Mouse (Mus musculus) frontal cortex, adult (tissue): ENCODE results near the gene Shq1.
A peak's percentile ranks its signal among the peaks of the same experiment; 100 is the strongest.

Source experiments
- ATAC-seq: cut with Nextera tagmentation; 2 replicates; pipeline ENCODE4 v1.9.2; 2017; ENCODE audit warnings: mild to moderate bottlenecking, moderate library complexity, mixed read lengths; ENCODE audit not compliant: low TSS enrichment

The Shq1 gene

GRCm38 (mm10) chr6:100670880-100671344 is at the start of gene Shq1:
Gene Shq1 (minus strand): TSS chr6:100671157.
- peak; percentile 99 for ATAC-seq

- no peak for ATAC-seq
Observed at GRCm38 (mm10) chr6:100720098-100720501, 49.1 kb upstream of the Shq1 start.

- no peak for ATAC-seq
Observed at GRCm38 (mm10) chr6:100716817-100717216, 45.9 kb upstream of the Shq1 start.

GRCm38 (mm10) chr6:100716152-100716551 is 45.2 kb upstream of the Shq1 start:
- ATAC-seq: no peak

GRCm38 (mm10) chr6:100715296-100715828 is 44.4 kb upstream of the Shq1 start:
- ATAC-seq: no peak

GRCm38 (mm10) chr6:100710866-100711265 is 39.9 kb upstream of the Shq1 start:
- no peak for ATAC-seq

GRCm38 (mm10) chr6:100710170-100710569 is 39.2 kb upstream of the Shq1 start:
- no peak for ATAC-seq

GRCm38 (mm10) chr6:100709483-100709882 is 38.5 kb upstream of the Shq1 start:
- ATAC-seq: no peak

- ATAC-seq: no peak
Observed at GRCm38 (mm10) chr6:100708996-100709395, 38.0 kb upstream of the Shq1 start.

- no peak for ATAC-seq
Observed at GRCm38 (mm10) chr6:100708248-100708647, 37.3 kb upstream of the Shq1 start.

- ATAC-seq: no peak
Observed at GRCm38 (mm10) chr6:100707557-100707956, 36.6 kb upstream of the Shq1 start.

GRCm38 (mm10) chr6:100706861-100707260 is 35.9 kb upstream of the Shq1 start:
- ATAC-seq: no peak

GRCm38 (mm10) chr6:100705366-100705811 is 34.4 kb upstream of the Shq1 start:
- ATAC-seq: peak; percentile 36; the same call in 1 of the 2 replicates

GRCm38 (mm10) chr6:100704574-100705365 is 33.8 kb upstream of the Shq1 start, which contains the start of gene Gxylt2:
Gene Gxylt2 (plus strand): TSS chr6:100704734.
- ATAC-seq: peak; percentile 89

- ATAC-seq: no peak
Observed at GRCm38 (mm10) chr6:100704197-100704573, 33.2 kb upstream of the Shq1 start.

GRCm38 (mm10) chr6:100700774-100701173 is 29.8 kb upstream of the Shq1 start:
- ATAC-seq: peak; percentile 31

- no peak for ATAC-seq
Observed at GRCm38 (mm10) chr6:100699986-100700385, 29.0 kb upstream of the Shq1 start.

GRCm38 (mm10) chr6:100686341-100686740 is 15.4 kb upstream of the Shq1 start:
- ATAC-seq: no peak

GRCm38 (mm10) chr6:100678636-100679035 is 7.7 kb upstream of the Shq1 start:
- no peak for ATAC-seq

GRCm38 (mm10) chr6:100676461-100676860 is 5.5 kb upstream of the Shq1 start:
- no peak for ATAC-seq

GRCm38 (mm10) chr6:100674974-100675373 is 4.0 kb upstream of the Shq1 start:
- ATAC-seq: no peak

GRCm38 (mm10) chr6:100671401-100671800 is 444 bp upstream of the Shq1 start:
- no peak; the same call in 1 of the 2 replicates for ATAC-seq

- ATAC-seq: peak; percentile 63
Observed at GRCm38 (mm10) chr6:100670370-100670841, 551 bp downstream of the Shq1 start.
